Mouse (Mus musculus) liver, embryonic 16.5 days (tissue): ENCODE measurements around the gene Purb. TPM values are rescaled to one million over a fixed set of nuclear protein-coding genes. Genes with fewer than 3 reads are reported as not detected.
"Not testable (repeated sequence)": the region's sequence is repeated elsewhere in the genome, so short reads cannot be mapped to it uniquely, and the experiment has no call there.

Experiments
- ATAC-seq: fragments of 200-750 bp; cut with Nextera tagmentation; 2 replicates; pipeline ENCODE4 v1.8.0; 2017; ENCODE audit warnings: low read depth, mild to moderate bottlenecking, moderate number of reproducible peaks, moderate library complexity
- H3K27ac ChIP-seq: fragments of 300-500 bp; sonication (generic); 2 replicates; pipeline ENCODE4 v1.5.1; 2014; ENCODE audit warnings: mild to moderate bottlenecking, low read length
- H3K27me3 ChIP-seq: fragments of 300-500 bp; sonication (generic); 2 replicates; pipeline ENCODE4 v1.6.1; 2014; ENCODE audit warnings: low read depth, low read length, mixed read lengths; ENCODE audit not compliant: control insufficient read depth, insufficient read depth
- H3K36me3 ChIP-seq: fragments of 300-500 bp; sonication (generic); 2 replicates; pipeline ENCODE4 v1.6.1; 2014; ENCODE audit warnings: mild to moderate bottlenecking; ENCODE audit not compliant: control insufficient read depth, insufficient read depth
- H3K4me1 ChIP-seq: fragments of 300-500 bp; sonication (generic); 2 replicates; pipeline ENCODE4 v1.6.1; 2014; ENCODE audit warnings: low read depth, low read length, mixed read lengths; ENCODE audit not compliant: control insufficient read depth
- H3K4me2 ChIP-seq: fragments of 300-500 bp; sonication (generic); 2 replicates; pipeline ENCODE4 v1.6.1; 2014; ENCODE audit warnings: low read depth, low read length, mixed read lengths
- H3K4me3 ChIP-seq: fragments of 300-500 bp; sonication (generic); 2 replicates; pipeline ENCODE4 v1.5.1; 2014; ENCODE audit warnings: low read depth, mild to moderate bottlenecking, low read length
- H3K9ac ChIP-seq: fragments of 300-500 bp; sonication (generic); 2 replicates; pipeline ENCODE4 v1.6.1; 2014; ENCODE audit warnings: low read depth, low read length
- H3K9me3 ChIP-seq: fragments of 300-500 bp; sonication (generic); replicated peaks from 2 replicates; pipeline ENCODE4 v1.6.1; 2016; ENCODE audit warnings: low read length; ENCODE audit not compliant: control insufficient read depth
- WGBS: fragments of 180-500 bp; shearing (Covaris S2); extraction: QIAGEN DNeasy Blood & Tissue Kit; methylation state at CpG from one replicate; pipeline ENCODE4 v1.1.7; 2014; ENCODE audit not compliant: insufficient replicate concordance; 5-methylcytosine and 5-hydroxymethylcytosine counted together
- polyA plus RNA-seq: library from polyadenylated mRNA; unstranded; fragments of >200 nt; fragmentation: Nextera tagmentation; extraction: Ambion mirVana; gene quantifications from 2 replicates; pipeline ENCODE4 v1.2.1, GENCODE M21; 2015

Gene Purb
- polyA plus RNA-seq, 1 experiment from 2014 or later, result 7.3 TPM

GRCm38 (mm10) chr11:6463159-6463837 is 12.4 kb downstream of the Purb start:
- no peaks in the 10 kb centered on the region; the same call in 1 of the 2 replicates for H3K36me3 ChIP-seq
- WGBS, result 66% methylated on average over 6 of the region's 6 CpGs
- no peak overlapping the region for H3K4me2 ChIP-seq
- no peak overlapping the region for H3K9ac ChIP-seq
- H3K4me3 ChIP-seq, result no peak overlapping the region
- H3K27me3 ChIP-seq, result no peaks in the 10 kb centered on the region
- no peak overlapping the region for H3K27ac ChIP-seq
- H3K9me3 ChIP-seq, result no peaks in the 10 kb centered on the region
- no peaks in the 10 kb centered on the region; the same call in none of the 2 replicates for H3K4me1 ChIP-seq
- no peak for ATAC-seq

DNA sequence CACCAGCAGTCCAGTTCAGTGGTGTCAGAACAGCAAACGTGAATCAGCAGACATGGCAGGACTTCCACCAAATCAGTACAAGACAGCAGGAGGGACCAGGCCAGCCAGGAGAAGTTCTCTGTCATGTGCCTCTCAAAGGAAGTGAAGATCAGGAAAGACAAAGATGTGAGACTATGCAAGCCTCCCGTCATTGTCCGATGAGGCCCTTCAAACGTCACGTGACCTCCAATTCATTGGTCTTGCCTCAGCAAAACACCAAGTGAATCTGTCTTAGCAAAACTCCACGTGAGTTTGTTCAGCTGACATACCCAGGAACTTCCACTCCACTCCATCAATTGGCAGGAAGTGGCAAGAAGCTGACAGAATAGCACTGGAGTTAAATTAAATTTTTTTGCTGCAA is 19.6 kb downstream of the Purb start:
- no peak for ATAC-seq
- H3K4me1 ChIP-seq, result no peaks in the 10 kb centered on the region
- H3K4me3 ChIP-seq, result no peak overlapping the region
- H3K4me2 ChIP-seq, result no peak overlapping the region
- H3K27me3 ChIP-seq, result no peaks in the 10 kb centered on the region
- H3K9me3 ChIP-seq, result no peaks in the 10 kb centered on the region
- no peak overlapping the region for H3K9ac ChIP-seq
- H3K27ac ChIP-seq, result no peak overlapping the region
- 58% methylated on average over 6 of the region's 6 CpGs for WGBS
- H3K36me3 ChIP-seq, result no peaks in the 10 kb centered on the region

- not testable (repeated sequence) for H3K9me3 ChIP-seq, ATAC-seq, H3K9ac ChIP-seq, H3K27ac ChIP-seq, H3K27me3 ChIP-seq, H3K4me3 ChIP-seq, H3K36me3 ChIP-seq, H3K4me2 ChIP-seq, H3K4me1 ChIP-seq
- WGBS, result 82% methylated on average over 5 of the region's 5 CpGs
These were observed 27.6 kb downstream of the Purb start for GRCm38 (mm10) chr11:6448155-6448554.

DNA sequence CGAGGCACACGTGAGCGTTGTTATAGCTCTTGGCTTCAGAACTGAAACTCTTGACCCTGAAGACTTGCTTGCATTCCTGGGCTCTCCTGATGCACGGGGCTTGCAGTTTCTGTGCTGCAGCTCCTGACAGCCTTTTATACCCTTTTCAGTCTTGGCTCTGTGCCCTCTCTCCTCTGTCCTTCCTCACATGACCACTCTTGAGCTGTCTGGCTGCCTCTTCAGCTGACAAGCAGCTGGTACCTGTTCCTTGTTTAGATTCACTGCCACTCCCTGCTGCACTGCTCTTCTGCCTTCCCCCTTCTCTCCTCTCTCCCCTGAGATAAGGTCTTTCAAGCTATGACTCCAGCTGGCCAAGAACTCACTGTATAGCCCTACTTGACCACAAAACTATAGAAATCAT is 28.2 kb downstream of the Purb start:
- Histone ChIP-seq H3K4me3 (no peak overlapping the region), H3K9me3 (no peaks in the 10 kb centered on the region), H3K36me3 (no peaks in the 10 kb centered on the region), H3K27ac (no peak overlapping the region), H3K9ac (no peak overlapping the region), H3K27me3 (no peaks in the 10 kb centered on the region), H3K4me2 (no peak overlapping the region), H3K4me1 (peaks cover 13% of the 10 kb centered on the region)
- no peak for ATAC-seq
- 82% methylated on average over 4 of the region's 4 CpGs for WGBS

DNA sequence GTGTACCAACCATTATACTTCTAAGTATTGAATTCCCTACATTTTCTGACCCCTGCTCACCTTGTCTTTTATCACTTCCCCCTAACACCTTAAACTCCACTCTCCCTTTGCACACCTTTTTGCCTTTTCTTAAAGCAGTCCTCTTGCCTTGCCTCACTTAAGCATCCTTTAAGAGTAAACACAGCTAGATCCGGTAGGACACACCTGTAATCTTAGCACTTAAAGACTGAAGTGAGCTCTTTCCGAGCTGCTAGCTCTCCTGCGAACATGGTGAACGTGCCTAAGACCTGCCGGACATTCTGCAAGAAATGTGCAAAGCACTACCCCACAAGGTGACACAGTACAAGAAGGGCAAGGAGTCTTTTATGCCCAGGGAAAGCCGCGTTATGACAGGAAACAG is 29.8 kb downstream of the Purb start:
- Histone ChIP-seq H3K9ac (no peak overlapping the region), H3K27me3 (no peaks in the 10 kb centered on the region), H3K4me1 (peaks cover 14% of the 10 kb centered on the region), H3K4me2 (no peak overlapping the region), H3K36me3 (peaks cover 6% of the 10 kb centered on the region; the same call in 1 of the 2 replicates), H3K27ac (no peak overlapping the region), H3K4me3 (no peak overlapping the region), H3K9me3 (no peaks in the 10 kb centered on the region)
- WGBS, result 84% methylated on average over 7 of the region's 7 CpGs
- no peak for ATAC-seq

DNA sequence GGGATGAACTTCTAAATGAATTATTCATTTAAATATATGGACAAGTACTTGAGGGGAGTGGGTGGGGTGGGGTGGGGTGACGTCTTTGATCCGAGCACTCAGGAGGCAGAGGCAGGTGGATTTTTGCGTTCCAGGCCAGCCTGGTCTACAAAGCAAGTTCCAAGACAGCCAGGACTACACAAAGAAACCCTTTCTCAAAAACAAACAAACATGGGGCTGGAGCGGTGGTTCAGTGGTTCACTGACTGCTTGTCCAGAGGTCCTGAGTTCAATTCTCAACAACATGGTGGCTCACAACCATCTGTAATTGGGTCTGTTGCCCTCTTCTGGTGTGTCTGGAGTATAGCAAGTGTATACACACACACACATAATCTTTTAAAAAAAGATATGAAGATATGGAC is 30.3 kb downstream of the Purb start:
- H3K4me3 ChIP-seq, result no peak overlapping the region
- H3K27ac ChIP-seq, result peak overlapping the region; percentile 92
- WGBS, result 74% methylated on average over 4 of the region's 4 CpGs
- no peaks in the 10 kb centered on the region for H3K9me3 ChIP-seq
- peaks cover 14% of the 10 kb centered on the region for H3K4me1 ChIP-seq
- ATAC-seq, result no peak
- peaks cover 6% of the 10 kb centered on the region; the same call in 1 of the 2 replicates for H3K36me3 ChIP-seq
- H3K27me3 ChIP-seq, result no peaks in the 10 kb centered on the region
- H3K4me2 ChIP-seq, result peak overlapping the region; percentile 87
- no peak overlapping the region; the same call in 1 of the 2 replicates for H3K9ac ChIP-seq

GRCm38 (mm10) chr11:6444077-6444853 is 31.5 kb downstream of the Purb start, which contains the start of gene H2afv:
Gene H2afv, minus strand, starts transcription at chr11:6444443.
- ATAC-seq, result peak; percentile 97
- H3K9me3 ChIP-seq, result no peaks in the 10 kb centered on the region

GRCm38 (mm10) chr11:6443727-6444076 is 32.0 kb downstream of the Purb start:
- Histone ChIP-seq H3K9ac (peak overlapping the region; percentile 98), H3K27me3 (no peaks in the 10 kb centered on the region), H3K4me1 (peaks cover 14% of the 10 kb centered on the region), H3K9me3 (no peaks in the 10 kb centered on the region), H3K4me3 (peak overlapping the region; percentile 98), H3K4me2 (peak overlapping the region; percentile 74), H3K36me3 (peaks cover 11% of the 10 kb centered on the region; the same call in 1 of the 2 replicates), H3K27ac (peak overlapping the region; percentile 95)
- ATAC-seq, result no peak
- 0% methylated on average over 10 of the region's 10 CpGs for WGBS

More at GRCm38 (mm10) chr11:6444077-6444853, 31.5 kb downstream of the Purb start, which contains the start of gene H2afv:
- H3K9ac ChIP-seq, result peak within 1 kb of the TSS; percentile 98
- peak within 1 kb of the TSS; percentile 87 for H3K4me2 ChIP-seq
- H3K4me1 ChIP-seq, result peaks cover 14% of the 10 kb centered on the region
- peaks cover 7% of the 10 kb centered on the region; the same call in 1 of the 2 replicates for H3K36me3 ChIP-seq
- peak within 1 kb of the TSS; percentile 95 for H3K27ac ChIP-seq
- no peaks in the 10 kb centered on the region for H3K27me3 ChIP-seq
- under 1% methylated on average over 75 of the region's 80 CpGs for WGBS
- peak within 1 kb of the TSS; percentile 98 for H3K4me3 ChIP-seq

DNA sequence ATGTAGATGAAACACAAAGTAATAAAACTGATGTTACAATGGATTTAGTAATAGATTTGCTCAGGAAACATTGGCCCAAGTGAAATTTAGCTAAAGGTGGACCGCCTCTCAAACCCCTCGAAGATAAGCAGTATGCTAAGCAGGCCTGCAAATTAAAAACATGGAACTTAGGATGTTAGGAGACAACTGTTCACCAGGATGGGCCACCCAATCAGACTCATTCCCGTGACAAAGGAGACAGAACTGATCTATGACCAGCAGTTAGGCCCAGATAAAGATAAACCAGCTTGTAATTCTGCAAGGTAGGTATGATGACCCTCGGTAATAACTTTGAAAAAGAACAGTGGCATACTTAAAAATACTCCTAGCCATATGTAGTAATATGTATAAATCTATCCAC is 32.6 kb downstream of the Purb start:
- WGBS, result 27% methylated on average over 4 of the region's 4 CpGs

More for the DNA sequence above, 32.6 kb downstream of the Purb start:
- Histone ChIP-seq H3K27me3 (no peaks in the 10 kb centered on the region), H3K4me3 (peak overlapping the region; percentile 98), H3K27ac (peak overlapping the region; percentile 95), H3K4me2 (peak overlapping the region; percentile 74), H3K4me1 (peaks cover 14% of the 10 kb centered on the region), H3K36me3 (peaks cover 13% of the 10 kb centered on the region; the same call in 1 of the 2 replicates), H3K9ac (peak overlapping the region; percentile 98), H3K9me3 (no peaks in the 10 kb centered on the region)
- no peak for ATAC-seq
